Mouse (Mus musculus) lung, embryonic 15.5 days (tissue): ENCODE measurements around the gene Mccc2. TPM values are rescaled to one million over a fixed set of nuclear protein-coding genes. Genes with fewer than 3 reads are reported as not detected.

ENCODE experiments used
- ATAC-seq: fragments of 200-750 bp; cut with Nextera tagmentation; 2 replicates; pipeline ENCODE4 v1.8.0; 2017; ENCODE audit warnings: moderate number of reproducible peaks, borderline replicate concordance; ENCODE audit not compliant: low FRiP score, low TSS enrichment; ENCODE audit errors: extremely low read depth
- H3K27ac ChIP-seq: fragments of 300-500 bp; sonication (generic); 2 replicates; pipeline ENCODE4 v1.5.1; 2015; ENCODE audit warnings: moderate library complexity, mild to moderate bottlenecking, inconsistent platforms
- H3K27me3 ChIP-seq: fragments of 300-500 bp; sonication (generic); 2 replicates; pipeline ENCODE4 v1.6.1; 2015; ENCODE audit warnings: inconsistent platforms
- H3K36me3 ChIP-seq: fragments of 300-500 bp; sonication (generic); 2 replicates; pipeline ENCODE4 v1.6.1; 2015; ENCODE audit warnings: inconsistent platforms
- H3K4me1 ChIP-seq: fragments of 300-500 bp; sonication (generic); 2 replicates; pipeline ENCODE4 v1.6.1; 2015; ENCODE audit warnings: inconsistent platforms
- H3K4me2 ChIP-seq: fragments of 300-500 bp; sonication (generic); 2 replicates; pipeline ENCODE4 v1.6.1; 2015; ENCODE audit warnings: inconsistent platforms, mild to moderate bottlenecking, moderate library complexity
- H3K4me3 ChIP-seq: fragments of 300-500 bp; sonication (generic); 2 replicates; pipeline ENCODE4 v1.5.1; 2015; ENCODE audit warnings: mild to moderate bottlenecking, inconsistent platforms
- H3K9ac ChIP-seq: fragments of 300-500 bp; sonication (generic); 2 replicates; pipeline ENCODE4 v1.6.1; 2015; ENCODE audit warnings: inconsistent platforms
- H3K9me3 ChIP-seq: fragments of 300-500 bp; sonication (generic); 2 replicates; pipeline ENCODE4 v1.6.1; 2016; ENCODE audit warnings: inconsistent platforms
- WGBS: fragments of 180-500 bp; shearing (Covaris S2); methylation state at CpG from one replicate; pipeline ENCODE4 v1.1.7; 2015; 5-methylcytosine and 5-hydroxymethylcytosine counted together
- polyA plus RNA-seq: library from polyadenylated mRNA; unstranded; fragments of >200 nt; fragmentation: Nextera tagmentation; extraction: Ambion mirVana; gene quantifications from 2 replicates; pipeline ENCODE4 v1.2.1, GENCODE M21; 2015

Mccc2 gene
- polyA plus RNA-seq, 1 experiment from 2014 or later, result 48.0 TPM

DNA sequence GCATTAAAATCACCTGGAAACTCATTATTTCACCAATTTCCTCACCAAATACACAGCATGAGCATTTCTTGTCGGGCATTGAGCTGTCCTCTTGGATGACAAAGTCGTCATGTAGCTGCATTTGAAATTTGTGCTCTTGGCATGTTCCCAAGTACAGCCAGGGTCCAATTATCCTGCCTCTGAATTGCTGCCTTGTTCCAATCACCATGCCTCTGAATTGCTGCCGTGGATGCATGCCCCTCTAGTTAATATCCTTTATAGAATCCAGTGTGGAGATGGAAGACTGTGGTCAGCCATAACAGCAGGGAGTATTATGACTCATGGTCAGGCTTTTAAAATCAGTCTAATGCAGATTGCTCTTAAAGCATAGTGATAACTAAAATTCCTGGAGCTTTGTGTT lies 77.7 kb downstream of the Mccc2 start:
- Histone ChIP-seq H3K4me1 (no peaks in the 10 kb centered on the region), H3K9me3 (no peaks in the 10 kb centered on the region), H3K27me3 (no peaks in the 10 kb centered on the region), H3K4me2 (no peak overlapping the region), H3K9ac (no peak overlapping the region), H3K27ac (no peak overlapping the region), H3K36me3 (no peaks in the 10 kb centered on the region), H3K4me3 (no peak overlapping the region)
- 45% methylated on average over 3 of the region's 3 CpGs for WGBS
- ATAC-seq, result no peak

DNA sequence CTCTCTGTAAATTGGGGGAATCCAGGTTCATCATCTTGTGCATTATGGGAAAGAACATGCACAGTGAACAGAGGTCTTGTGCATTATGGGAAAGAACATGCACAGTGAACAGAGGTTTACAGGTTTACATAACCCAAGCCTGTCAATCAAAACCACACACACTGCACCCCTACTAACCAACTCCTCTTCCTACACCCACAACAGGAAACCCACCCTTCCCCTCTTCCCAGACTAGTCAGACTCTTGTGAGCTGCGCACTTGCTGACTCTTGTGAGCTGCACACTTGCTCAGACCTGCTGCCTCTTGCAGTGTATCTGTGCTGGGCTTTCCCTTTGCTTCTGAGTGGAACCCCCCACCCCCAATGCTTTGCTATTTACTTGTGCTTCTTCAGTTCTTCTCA lies 83.0 kb downstream of the Mccc2 start:
- Histone ChIP-seq H3K9me3 (no peaks in the 10 kb centered on the region), H3K36me3 (no peaks in the 10 kb centered on the region), H3K4me1 (no peaks in the 10 kb centered on the region), H3K9ac (no peak overlapping the region), H3K4me3 (no peak overlapping the region), H3K27me3 (no peaks in the 10 kb centered on the region), H3K27ac (no peak overlapping the region), H3K4me2 (no peak overlapping the region)
- 79% methylated on average over 1 of the region's 1 CpGs for WGBS
- no peak for ATAC-seq

DNA sequence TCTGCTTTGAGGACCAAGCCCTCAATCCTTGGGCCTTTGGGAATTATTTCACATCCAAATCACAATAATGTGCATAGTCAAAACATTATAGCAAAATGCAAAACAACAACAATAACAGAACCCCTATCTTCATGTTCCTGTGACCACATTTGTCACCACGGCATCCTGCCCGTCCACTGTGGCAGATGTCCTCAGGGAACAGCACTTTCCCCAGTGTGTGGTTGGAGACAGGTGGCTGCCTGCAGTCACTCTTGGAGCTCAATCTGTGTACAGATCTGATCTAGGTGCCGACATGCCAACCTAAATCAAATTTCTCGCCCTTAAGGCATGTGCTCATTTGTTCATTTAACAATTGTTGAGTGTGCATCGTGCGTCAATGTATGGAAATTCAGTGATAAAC lies 83.9 kb downstream of the Mccc2 start:
- ATAC-seq, result no peak
- no peak overlapping the region for H3K27ac ChIP-seq
- H3K4me3 ChIP-seq, result no peak overlapping the region
- WGBS, result 85% methylated on average over 6 of the region's 6 CpGs
- no peaks in the 10 kb centered on the region for H3K36me3 ChIP-seq
- no peak overlapping the region for H3K4me2 ChIP-seq
- H3K27me3 ChIP-seq, result no peaks in the 10 kb centered on the region
- no peak overlapping the region for H3K9ac ChIP-seq
- no peaks in the 10 kb centered on the region for H3K9me3 ChIP-seq
- H3K4me1 ChIP-seq, result no peaks in the 10 kb centered on the region

DNA sequence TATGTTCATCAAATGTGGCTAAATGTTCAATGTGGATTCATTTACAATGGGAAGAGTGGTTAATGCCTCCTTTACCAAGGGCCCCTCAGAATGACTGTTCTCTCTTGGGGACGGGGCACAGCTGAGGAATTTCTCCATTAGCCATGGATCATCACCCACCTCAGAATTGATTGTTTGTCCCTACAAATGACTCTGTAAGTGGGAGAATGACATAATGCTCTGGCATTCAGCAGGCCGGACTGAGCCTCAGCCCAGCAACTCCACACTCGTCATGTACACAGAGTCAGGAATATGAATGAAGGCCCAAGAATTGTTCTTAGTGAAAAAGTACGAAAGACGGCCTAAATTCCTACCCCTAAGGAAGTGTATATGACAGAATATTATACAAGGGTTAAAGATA lies 89.2 kb downstream of the Mccc2 start:
- no peak overlapping the region for H3K9ac ChIP-seq
- H3K4me1 ChIP-seq, result no peaks in the 10 kb centered on the region
- WGBS, result 56% methylated on average over 5 of the region's 5 CpGs
- H3K36me3 ChIP-seq, result no peaks in the 10 kb centered on the region
- H3K27me3 ChIP-seq, result no peaks in the 10 kb centered on the region
- no peak overlapping the region for H3K27ac ChIP-seq
- H3K4me2 ChIP-seq, result no peak overlapping the region
- no peak overlapping the region for H3K4me3 ChIP-seq
- no peaks in the 10 kb centered on the region for H3K9me3 ChIP-seq
- no peak for ATAC-seq

DNA sequence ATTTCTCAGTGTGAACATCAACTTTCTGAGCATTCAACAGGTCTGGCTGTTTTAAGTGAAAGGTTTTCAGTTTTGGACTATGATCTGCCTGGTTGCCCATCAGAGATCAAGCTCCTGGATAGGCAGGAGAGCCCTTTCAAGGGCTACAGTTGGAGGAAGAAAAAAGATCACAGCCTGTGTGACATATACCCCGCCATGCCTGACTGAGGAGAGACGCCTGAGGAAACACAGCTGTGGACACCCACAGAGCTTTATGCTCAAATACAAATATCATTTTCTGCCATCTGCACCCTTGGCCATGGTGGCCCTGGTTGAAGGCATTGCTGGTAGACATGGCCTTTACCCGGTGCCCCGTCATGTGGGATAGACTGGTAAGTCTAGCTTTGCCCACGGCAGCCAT lies 99.8 kb downstream of the Mccc2 start:
- no peaks in the 10 kb centered on the region for H3K36me3 ChIP-seq
- no peaks in the 10 kb centered on the region for H3K4me1 ChIP-seq
- H3K4me3 ChIP-seq, result no peak overlapping the region
- no peak overlapping the region for H3K27ac ChIP-seq
- WGBS, result 80% methylated on average over 5 of the region's 5 CpGs
- no peak overlapping the region for H3K9ac ChIP-seq
- no peaks in the 10 kb centered on the region for H3K27me3 ChIP-seq
- H3K9me3 ChIP-seq, result no peaks in the 10 kb centered on the region
- ATAC-seq, result no peak
- H3K4me2 ChIP-seq, result no peak overlapping the region

DNA sequence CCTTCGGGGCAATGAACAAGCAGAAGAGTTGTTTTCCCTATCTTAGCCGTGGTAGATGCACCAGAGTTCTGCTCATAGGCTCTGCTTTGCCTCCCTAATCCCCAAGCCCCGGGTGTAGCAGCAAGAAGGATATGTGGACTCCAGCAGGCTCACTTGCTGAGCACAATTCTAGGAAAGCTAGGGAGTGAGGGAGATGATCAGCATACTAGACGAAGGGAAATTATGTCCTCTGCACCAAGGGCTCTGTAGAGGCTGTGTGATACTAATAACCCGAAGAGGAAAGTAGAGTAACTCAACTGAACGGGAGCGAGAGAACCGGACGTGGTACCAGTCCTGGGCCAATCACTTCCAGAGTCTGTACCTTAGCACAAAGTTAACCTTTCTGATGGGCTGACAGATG lies 114.5 kb downstream of the Mccc2 start, which contains the start of gene Cartpt:
TSS of gene Cartpt (minus strand) at position 127 of the 400 bp plus-strand sequence.
- 51% methylated on average over 9 of the region's 9 CpGs for WGBS
- no peak for ATAC-seq
- H3K4me1 ChIP-seq, result peaks cover 7% of the 10 kb centered on the region
- no peak within 1 kb of the TSS for H3K4me3 ChIP-seq
- no peak within 1 kb of the TSS for H3K9ac ChIP-seq
- H3K36me3 ChIP-seq, result no peaks in the 10 kb centered on the region
- H3K27me3 ChIP-seq, result peaks cover 28% of the 10 kb centered on the region
- H3K9me3 ChIP-seq, result no peaks in the 10 kb centered on the region
- H3K4me2 ChIP-seq, result peak within 1 kb of the TSS; percentile 29; the same call in 1 of the 2 replicates
- no peak within 1 kb of the TSS for H3K27ac ChIP-seq

DNA sequence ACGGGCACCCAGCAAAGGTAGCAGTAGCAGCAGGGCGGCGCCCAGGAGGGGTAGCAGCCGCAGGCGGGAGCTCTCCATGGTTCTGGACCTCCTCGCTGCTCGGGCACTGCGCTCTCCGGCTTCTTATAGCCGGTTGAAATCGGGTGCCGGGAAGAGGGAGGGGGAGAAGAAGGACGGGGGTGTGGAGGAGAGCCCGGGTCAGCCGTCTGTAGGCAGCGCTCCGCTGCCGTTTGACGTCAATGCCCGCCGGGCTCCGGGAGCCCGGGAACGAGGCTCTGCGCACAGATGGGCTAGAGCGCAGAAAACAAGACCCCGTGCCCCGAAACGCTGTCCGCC lies 114.9 kb downstream of the Mccc2 start:
- H3K36me3 ChIP-seq, result no peaks in the 10 kb centered on the region
- WGBS, result 1% methylated on average over 30 of the region's 30 CpGs
- H3K27me3 ChIP-seq, result peaks cover 28% of the 10 kb centered on the region
- no peak overlapping the region for H3K27ac ChIP-seq
- no peak overlapping the region for H3K9ac ChIP-seq
- H3K4me2 ChIP-seq, result peak overlapping the region; percentile 29; the same call in 1 of the 2 replicates
- ATAC-seq, result peak; percentile 42
- no peaks in the 10 kb centered on the region for H3K9me3 ChIP-seq
- peaks cover 7% of the 10 kb centered on the region for H3K4me1 ChIP-seq
- H3K4me3 ChIP-seq, result no peak overlapping the region

DNA sequence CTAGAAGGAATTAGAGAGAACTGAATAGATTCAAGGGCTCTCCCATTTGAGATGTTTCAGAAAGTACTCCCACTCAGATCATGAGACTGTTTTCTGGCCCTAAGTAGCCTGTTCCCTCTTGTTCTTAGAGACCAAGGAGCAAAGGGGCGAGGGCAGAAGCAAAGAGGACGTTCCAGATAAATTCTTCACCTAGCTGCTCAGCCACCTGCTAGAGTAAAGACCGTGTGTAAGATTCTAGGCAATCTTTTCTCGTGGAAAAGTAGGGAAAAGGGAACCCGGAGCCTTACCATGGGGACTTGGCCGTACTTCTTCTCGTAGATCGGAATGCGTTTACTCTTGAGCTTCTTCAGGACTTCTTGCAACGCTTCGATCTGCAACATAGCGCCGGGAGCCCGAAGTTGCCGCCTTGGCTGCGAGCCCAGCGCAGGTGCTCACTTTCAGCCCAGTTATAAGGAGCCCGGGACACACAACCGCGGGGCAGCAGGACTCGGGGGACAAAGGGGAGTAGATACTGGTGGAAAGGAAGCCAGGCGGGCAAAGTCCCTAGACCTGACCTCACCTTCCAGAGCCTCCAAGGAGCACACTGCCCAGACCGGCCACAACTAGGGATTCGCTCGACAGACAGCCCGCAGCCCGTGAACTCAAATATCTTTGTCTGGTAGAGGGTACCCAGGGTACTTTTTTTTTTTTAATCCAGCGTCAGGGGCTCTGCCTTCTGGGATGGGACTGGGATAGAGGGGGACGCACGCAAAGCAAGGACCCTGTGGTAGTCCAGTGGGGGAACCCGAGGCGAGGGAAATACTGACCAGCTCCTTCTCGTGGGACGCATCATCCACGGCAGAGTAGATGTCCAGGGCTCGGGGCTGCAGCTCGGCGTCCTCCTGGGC lies 115.5 kb downstream of the Mccc2 start:
- peak overlapping the region; percentile 29; the same call in 1 of the 2 replicates for H3K4me2 ChIP-seq
- H3K36me3 ChIP-seq, result no peaks in the 10 kb centered on the region
- no peak for ATAC-seq
- H3K4me3 ChIP-seq, result no peak overlapping the region
- 7% methylated on average over 38 of the region's 38 CpGs for WGBS
- no peak overlapping the region for H3K27ac ChIP-seq
- peaks cover 7% of the 10 kb centered on the region for H3K4me1 ChIP-seq
- H3K9ac ChIP-seq, result no peak overlapping the region
- peaks cover 28% of the 10 kb centered on the region for H3K27me3 ChIP-seq
- H3K9me3 ChIP-seq, result no peaks in the 10 kb centered on the region

DNA sequence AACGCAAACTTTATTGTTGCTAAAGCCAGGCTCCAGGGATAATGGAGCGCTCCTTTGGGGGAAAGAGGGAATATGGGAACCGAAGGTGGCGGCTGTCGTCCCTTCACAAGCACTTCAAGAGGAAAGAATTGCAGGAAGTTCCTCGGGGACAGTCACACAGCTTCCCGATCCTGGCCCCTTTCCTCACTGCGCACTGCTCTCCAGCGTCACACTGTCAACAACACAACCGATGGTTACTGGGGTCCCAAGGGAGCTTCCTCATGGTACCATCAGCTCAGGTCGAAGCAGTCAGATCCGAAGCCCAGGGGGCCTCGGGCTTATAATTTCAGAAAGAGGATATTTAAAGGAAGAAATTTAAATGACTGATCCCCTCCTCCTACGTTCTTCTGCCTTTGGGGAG lies 116.6 kb downstream of the Mccc2 start:
- Histone ChIP-seq H3K27me3 (peaks cover 28% of the 10 kb centered on the region), H3K36me3 (no peaks in the 10 kb centered on the region), H3K4me3 (no peak overlapping the region), H3K9me3 (no peaks in the 10 kb centered on the region), H3K27ac (no peak overlapping the region), H3K9ac (no peak overlapping the region), H3K4me2 (no peak overlapping the region), H3K4me1 (peaks cover 7% of the 10 kb centered on the region)
- 25% methylated on average over 14 of the region's 14 CpGs for WGBS
- ATAC-seq, result no peak

Other genes starting within 250 kb of the Mccc2 start
- gene Cartpt, start 114.5 kb downstream of the Mccc2 start, polyA plus RNA-seq, result 0.74 and 1.5 TPM in 2 replicates
- 31.1 and 32.0 TPM in 2 replicates for gene Bdp1, start 88.4 kb upstream of the Mccc2 start, polyA plus RNA-seq
- 117 and 125 TPM in 2 replicates for gene Serf1, start 92.4 kb upstream of the Mccc2 start, polyA plus RNA-seq
- gene Smn1, start 109.2 kb upstream of the Mccc2 start, polyA plus RNA-seq, result 42.1 and 43.7 TPM in 2 replicates
- gene Naip2, start 186.5 kb upstream of the Mccc2 start, polyA plus RNA-seq, result 0.36 and 0.60 TPM in 2 replicates
- gene Naip5, start 230.7 kb upstream of the Mccc2 start, polyA plus RNA-seq, result 0.21 and 0.36 TPM in 2 replicates